Mouse (Mus musculus): ENCODE data around the gene Dyrk1a. TPM values are rescaled to one million over a fixed set of nuclear protein-coding genes. Genes with fewer than 3 reads are reported as not detected.

The Dyrk1a gene
- polyA plus RNA-seq, 1 experiment from 2014 or later: 9.4 TPM

- Histone ChIP-seq H3K4me1 (ENCODE audit: control insufficient read depth, insufficient read depth, low read depth, low read length) (peaks cover 9% of the 10 kb centered on the region), H3K9ac (ENCODE audit: low read depth, low read length) (no peak overlapping the region), H3K4me2 (ENCODE audit: low read length) (no peak overlapping the region), H3K27me3 (replicated peaks; ENCODE audit: control insufficient read depth, insufficient read depth, low read length) (no peaks in the 10 kb centered on the region), H3K36me3 (ENCODE audit: control insufficient read depth, insufficient read depth, low read length) (no peaks in the 10 kb centered on the region), H3K27ac (ENCODE audit: low read depth, low read length) (no peak overlapping the region), H3K9me3 (ENCODE audit: control insufficient read depth, low read length) (no peaks in the 10 kb centered on the region), H3K4me3 (ENCODE audit: low read length) (no peak overlapping the region)
- no peak for ATAC-seq
- 43% methylated on average over 6 of the region's 6 CpGs for WGBS
Observed at GRCm38 (mm10) chr16:94655083-94655482, 85.3 kb downstream of the Dyrk1a start.

- WGBS: 68% methylated on average over 7 of the region's 7 CpGs
- H3K27ac ChIP-seq (ENCODE audit: low read depth, low read length): no peak overlapping the region
- no peak for ATAC-seq
- no peak overlapping the region for H3K9ac ChIP-seq (ENCODE audit: low read depth, low read length)
- H3K4me2 ChIP-seq (ENCODE audit: low read length): no peak overlapping the region
- H3K9me3 ChIP-seq (ENCODE audit: control insufficient read depth, low read length): no peaks in the 10 kb centered on the region
- no peak overlapping the region for H3K4me3 ChIP-seq (ENCODE audit: low read length)
- peaks cover 5% of the 10 kb centered on the region for H3K4me1 ChIP-seq (ENCODE audit: control insufficient read depth, insufficient read depth, low read depth, low read length)
- H3K36me3 ChIP-seq (ENCODE audit: control insufficient read depth, insufficient read depth, low read length): no peaks in the 10 kb centered on the region
- H3K27me3 ChIP-seq (replicated peaks; ENCODE audit: control insufficient read depth, insufficient read depth, low read length): no peaks in the 10 kb centered on the region
Observed at GRCm38 (mm10) chr16:94656891-94657290, 87.1 kb downstream of the Dyrk1a start.

GRCm38 (mm10) chr16:94659394-94659793, 89.6 kb downstream of the Dyrk1a start:
- no peak overlapping the region for H3K4me3 ChIP-seq (ENCODE audit: low read length)
- no peak overlapping the region for H3K4me2 ChIP-seq (ENCODE audit: low read length)
- ATAC-seq: no peak
- no peaks in the 10 kb centered on the region for H3K9me3 ChIP-seq (ENCODE audit: control insufficient read depth, low read length)
- 0 out of 2 replicates have a peak, but pooled peaks cover 2% of the 10 kb centered on the region for H3K4me1 ChIP-seq (ENCODE audit: control insufficient read depth, insufficient read depth, low read depth, low read length)
- 85% methylated on average over 7 of the region's 7 CpGs for WGBS
- no peak overlapping the region for H3K9ac ChIP-seq (ENCODE audit: low read depth, low read length)
- H3K36me3 ChIP-seq (ENCODE audit: control insufficient read depth, insufficient read depth, low read length): no peaks in the 10 kb centered on the region
- H3K27ac ChIP-seq (ENCODE audit: low read depth, low read length): no peak overlapping the region
- H3K27me3 ChIP-seq (replicated peaks; ENCODE audit: control insufficient read depth, insufficient read depth, low read length): no peaks in the 10 kb centered on the region

GRCm38 (mm10) chr16:94660221-94660620, 90.4 kb downstream of the Dyrk1a start:
- no peaks in the 10 kb centered on the region for H3K9me3 ChIP-seq (ENCODE audit: control insufficient read depth, low read length)
- H3K4me2 ChIP-seq (ENCODE audit: low read length): no peak overlapping the region
- no peak overlapping the region for H3K4me3 ChIP-seq (ENCODE audit: low read length)
- H3K36me3 ChIP-seq (ENCODE audit: control insufficient read depth, insufficient read depth, low read length): no peaks in the 10 kb centered on the region
- H3K27me3 ChIP-seq (replicated peaks; ENCODE audit: control insufficient read depth, insufficient read depth, low read length): no peaks in the 10 kb centered on the region
- H3K9ac ChIP-seq (ENCODE audit: low read depth, low read length): no peak overlapping the region
- no peak for ATAC-seq
- 94% methylated on average over 8 of the region's 8 CpGs for WGBS
- no peak overlapping the region for H3K27ac ChIP-seq (ENCODE audit: low read depth, low read length)
- 0 out of 2 replicates have a peak, but pooled peaks cover 2% of the 10 kb centered on the region for H3K4me1 ChIP-seq (ENCODE audit: control insufficient read depth, insufficient read depth, low read depth, low read length)

- no peaks in the 10 kb centered on the region for H3K27me3 ChIP-seq (replicated peaks; ENCODE audit: control insufficient read depth, insufficient read depth, low read length)
- no peaks in the 10 kb centered on the region for H3K9me3 ChIP-seq (ENCODE audit: control insufficient read depth, low read length)
- peaks cover 13% of the 10 kb centered on the region; the same call in 1 of the 2 replicates for H3K36me3 ChIP-seq (ENCODE audit: control insufficient read depth, insufficient read depth, low read length)
- no peak overlapping the region for H3K4me2 ChIP-seq (ENCODE audit: low read length)
- no peak overlapping the region for H3K9ac ChIP-seq (ENCODE audit: low read depth, low read length)
- no peak overlapping the region for H3K27ac ChIP-seq (ENCODE audit: low read depth, low read length)
- H3K4me3 ChIP-seq (ENCODE audit: low read length): no peak overlapping the region
- 94% methylated on average over 4 of the region's 4 CpGs for WGBS
- ATAC-seq: no peak
- H3K4me1 ChIP-seq (ENCODE audit: control insufficient read depth, insufficient read depth, low read depth, low read length): no peaks in the 10 kb centered on the region
Observed at GRCm38 (mm10) chr16:94667557-94667956, 97.7 kb downstream of the Dyrk1a start.

GRCm38 (mm10) chr16:94671313-94671712, 101.5 kb downstream of the Dyrk1a start:
- no peak for ATAC-seq
- peaks cover 15% of the 10 kb centered on the region; the same call in 1 of the 2 replicates for H3K36me3 ChIP-seq (ENCODE audit: control insufficient read depth, insufficient read depth, low read length)
- no peak overlapping the region for H3K4me3 ChIP-seq (ENCODE audit: low read length)
- H3K9me3 ChIP-seq (ENCODE audit: control insufficient read depth, low read length): no peaks in the 10 kb centered on the region
- no peaks in the 10 kb centered on the region for H3K4me1 ChIP-seq (ENCODE audit: control insufficient read depth, insufficient read depth, low read depth, low read length)
- 91% methylated on average over 9 of the region's 9 CpGs for WGBS
- H3K27me3 ChIP-seq (replicated peaks; ENCODE audit: control insufficient read depth, insufficient read depth, low read length): no peaks in the 10 kb centered on the region
- no peak overlapping the region for H3K27ac ChIP-seq (ENCODE audit: low read depth, low read length)
- H3K9ac ChIP-seq (ENCODE audit: low read depth, low read length): no peak overlapping the region
- H3K4me2 ChIP-seq (ENCODE audit: low read length): no peak overlapping the region

- H3K4me2 ChIP-seq (ENCODE audit: low read length): no peak overlapping the region
- H3K4me1 ChIP-seq (ENCODE audit: control insufficient read depth, insufficient read depth, low read depth, low read length): no peaks in the 10 kb centered on the region
- no peak overlapping the region for H3K27ac ChIP-seq (ENCODE audit: low read depth, low read length)
- 64% methylated on average over 4 of the region's 4 CpGs for WGBS
- no peaks in the 10 kb centered on the region for H3K27me3 ChIP-seq (replicated peaks; ENCODE audit: control insufficient read depth, insufficient read depth, low read length)
- H3K9ac ChIP-seq (ENCODE audit: low read depth, low read length): no peak overlapping the region
- ATAC-seq: no peak
- H3K36me3 ChIP-seq (ENCODE audit: control insufficient read depth, insufficient read depth, low read length): peaks cover 6% of the 10 kb centered on the region
- no peak overlapping the region for H3K4me3 ChIP-seq (ENCODE audit: low read length)
- H3K9me3 ChIP-seq (ENCODE audit: control insufficient read depth, low read length): no peaks in the 10 kb centered on the region
Observed at GRCm38 (mm10) chr16:94680924-94681323, 111.1 kb downstream of the Dyrk1a start.

GRCm38 (mm10) chr16:94681760-94682159, 112.0 kb downstream of the Dyrk1a start:
- no peak overlapping the region for H3K4me3 ChIP-seq (ENCODE audit: low read length)
- no peaks in the 10 kb centered on the region for H3K4me1 ChIP-seq (ENCODE audit: control insufficient read depth, insufficient read depth, low read depth, low read length)
- H3K9ac ChIP-seq (ENCODE audit: low read depth, low read length): no peak overlapping the region
- ATAC-seq: no peak
- no peak overlapping the region for H3K27ac ChIP-seq (ENCODE audit: low read depth, low read length)
- H3K36me3 ChIP-seq (ENCODE audit: control insufficient read depth, insufficient read depth, low read length): peaks cover 13% of the 10 kb centered on the region
- no peaks in the 10 kb centered on the region for H3K27me3 ChIP-seq (replicated peaks; ENCODE audit: control insufficient read depth, insufficient read depth, low read length)
- no peaks in the 10 kb centered on the region for H3K9me3 ChIP-seq (ENCODE audit: control insufficient read depth, low read length)
- H3K4me2 ChIP-seq (ENCODE audit: low read length): no peak overlapping the region
- WGBS: 93% methylated on average over 4 of the region's 4 CpGs

GRCm38 (mm10) chr16:94683960-94684359, 114.2 kb downstream of the Dyrk1a start:
- H3K36me3 ChIP-seq (ENCODE audit: control insufficient read depth, insufficient read depth, low read length): peaks cover 22% of the 10 kb centered on the region
- ATAC-seq: no peak
- H3K27me3 ChIP-seq (replicated peaks; ENCODE audit: control insufficient read depth, insufficient read depth, low read length): no peaks in the 10 kb centered on the region
- no peaks in the 10 kb centered on the region for H3K4me1 ChIP-seq (ENCODE audit: control insufficient read depth, insufficient read depth, low read depth, low read length)
- no peak overlapping the region for H3K4me2 ChIP-seq (ENCODE audit: low read length)
- H3K4me3 ChIP-seq (ENCODE audit: low read length): no peak overlapping the region
- H3K27ac ChIP-seq (ENCODE audit: low read depth, low read length): no peak overlapping the region
- no peak overlapping the region for H3K9ac ChIP-seq (ENCODE audit: low read depth, low read length)
- WGBS: 81% methylated on average over 4 of the region's 4 CpGs
- no peaks in the 10 kb centered on the region for H3K9me3 ChIP-seq (ENCODE audit: control insufficient read depth, low read length)
